Mouse (Mus musculus) olfactory bulb, adult 2 months (tissue): ENCODE measurements around the gene Tpbpa. TPM values are rescaled to one million over a fixed set of nuclear protein-coding genes. Genes with fewer than 3 reads are reported as not detected.
"Not testable (repeated sequence)": the region's sequence is repeated elsewhere in the genome, so short reads cannot be mapped to it uniquely, and the experiment has no call there.

ENCODE experiments used
- H3K27ac ChIP-seq: fragments of 200-500 bp; 2 replicates; pipeline ENCODE4 v1.5.1; 2012; ENCODE audit warnings: low read depth, low read length; ENCODE audit not compliant: insufficient read depth
- H3K4me1 ChIP-seq: fragments of 200-500 bp; 2 replicates; pipeline ENCODE4 v1.6.1; 2012; ENCODE audit warnings: low read length; ENCODE audit not compliant: control insufficient read depth, insufficient read depth
- H3K4me3 ChIP-seq: fragments of 200-500 bp; 2 replicates; pipeline ENCODE4 v1.5.1; 2012; ENCODE audit warnings: mild to moderate bottlenecking, low read depth, low read length, moderate library complexity; ENCODE audit not compliant: insufficient read depth
- CTCF ChIP-seq: fragments of 200-500 bp; IDR thresholded peaks from 2 replicates; pipeline ENCODE4 v1.5.1; 2012; ENCODE audit warnings: low read depth, mild to moderate bottlenecking, low read length, moderate library complexity; ENCODE audit not compliant: insufficient read depth
- POLR2A ChIP-seq: fragments of 200-500 bp; IDR thresholded peaks from 2 replicates; pipeline ENCODE4 v1.6.1; 2012; ENCODE audit warnings: mild to moderate bottlenecking, low read depth, low read length, moderate library complexity; ENCODE audit not compliant: insufficient read depth
- whole genome bisulfite sequencing: fragments of 180-500 bp; shearing (Covaris S2); methylation state at CpG from one replicate; pipeline ENCODE4 v1.1.7; 2018; 5-methylcytosine and 5-hydroxymethylcytosine counted together
- polyA plus RNA-seq: library from polyadenylated mRNA; stranded (reverse); fragments of >200 nt; gene quantifications from 2 replicates; pipeline ENCODE4 v1.2.4, GENCODE M21; 2012; ENCODE audit warnings: low replicate concordance; ENCODE audit not compliant: missing spikeins, insufficient read depth, insufficient read length

Gene Tpbpa
- polyA plus RNA-seq = not detected in 2 replicates

- H3K4me3 ChIP-seq, H3K27ac ChIP-seq, H3K4me1 ChIP-seq: not testable (repeated sequence)
- WGBS = 77% methylated on average over 3 of the region's 3 CpGs
These were observed at the start of gene Tpbpa for GRCm38 (mm10) chr13:60941884-60942283. Gene Tpbpa (minus strand): TSS chr13:60941984.

GRCm38 (mm10) chr13:60986915-60987314 lies 45.1 kb upstream of the Tpbpa start:
- not testable (repeated sequence) for H3K4me3 ChIP-seq

GRCm38 (mm10) chr13:60972319-60972718 lies 30.5 kb upstream of the Tpbpa start:
- 72% methylated on average over 4 of the region's 4 CpGs for WGBS
- H3K4me3 ChIP-seq, H3K4me1 ChIP-seq, H3K27ac ChIP-seq: not testable (repeated sequence)

More at GRCm38 (mm10) chr13:60986915-60987314, 45.1 kb upstream of the Tpbpa start:
- WGBS = 72% methylated on average over 4 of the region's 5 CpGs
- H3K4me1 ChIP-seq, H3K27ac ChIP-seq: not testable (repeated sequence)

- H3K4me1 ChIP-seq = not testable (repeated sequence)
- 20% methylated on average over 5 of the region's 5 CpGs for WGBS
These were observed 22.2 kb upstream of the Tpbpa start for GRCm38 (mm10) chr13:60963985-60964384.

GRCm38 (mm10) chr13:60961706-60962105 lies 19.9 kb upstream of the Tpbpa start:
- no peak overlapping the region for H3K4me3 ChIP-seq
- no peak overlapping the region for H3K27ac ChIP-seq
- TF ChIP-seq CTCF = no peak
- TF ChIP-seq POLR2A = no peak
- 69% methylated on average over 5 of the region's 5 CpGs for WGBS
- H3K4me1 ChIP-seq = no peaks in the 10 kb centered on the region

More at GRCm38 (mm10) chr13:60963985-60964384, 22.2 kb upstream of the Tpbpa start:
- not testable (repeated sequence) for H3K27ac ChIP-seq, H3K4me3 ChIP-seq

GRCm38 (mm10) chr13:60936500-60936901 lies 5.3 kb downstream of the Tpbpa start, which contains the start of the genes Gm49391 and Ctla2a:
Gene Gm49391 (minus strand): TSS chr13:60936571.
Gene Ctla2a (minus strand): TSS chr13:60936625.
- H3K4me1 ChIP-seq = no peaks in the 10 kb centered on the region
- no peak within 1 kb of the TSS for H3K27ac ChIP-seq
- no peak within 1 kb of the TSS for H3K4me3 ChIP-seq
- TF ChIP-seq POLR2A (no peak), CTCF (no peak)
- 68% methylated on average over 5 of the region's 5 CpGs for WGBS

- WGBS = 67% methylated on average over 2 of the region's 2 CpGs
- H3K27ac ChIP-seq, H3K4me3 ChIP-seq, H3K4me1 ChIP-seq: not testable (repeated sequence)
These were observed 6.3 kb downstream of the Tpbpa start, which contains the start of gene Gm49393 for GRCm38 (mm10) chr13:60935490-60935889. Gene Gm49393 (minus strand): TSS chr13:60935590.

GRCm38 (mm10) chr13:60904780-60905179 lies 37.0 kb downstream of the Tpbpa start, which contains the start of gene Tpbpb:
Gene Tpbpb (minus strand): TSS chr13:60904880.
- not testable (repeated sequence) for H3K27ac ChIP-seq, H3K4me1 ChIP-seq, H3K4me3 ChIP-seq
- WGBS = 88% methylated on average over 2 of the region's 2 CpGs

GRCm38 (mm10) chr13:60897328-60897727 lies 44.5 kb downstream of the Tpbpa start, which contains the start of gene Ctla2b:
Gene Ctla2b (minus strand): TSS chr13:60897447.
- Histone ChIP-seq H3K27ac (no peak within 1 kb of the TSS), H3K4me3 (no peak within 1 kb of the TSS), H3K4me1 (no peaks in the 10 kb centered on the region)
- TF ChIP-seq POLR2A (no peak), CTCF (no peak)
- 86% methylated on average over 3 of the region's 3 CpGs for WGBS

GRCm38 (mm10) chr13:60896794-60897193 lies 45.0 kb downstream of the Tpbpa start, which contains the start of gene Gm49392:
Gene Gm49392 (minus strand): TSS chr13:60896894.
- not testable (repeated sequence) for H3K4me3 ChIP-seq, H3K27ac ChIP-seq, H3K4me1 ChIP-seq
- WGBS = 82% methylated on average over 8 of the region's 8 CpGs
